Mouse (Mus musculus) gastrocnemius, adult 2 months (tissue): ENCODE data around the gene Zbtb21. TPM values are rescaled to one million over a fixed set of nuclear protein-coding genes. Genes with fewer than 3 reads are reported as not detected.

Experiments used
- DNase-seq: peaks from one replicate; pipeline ENCODE4 v3.0.0; 2022
- H3K27ac ChIP-seq: fragments of 200-600 bp; 2 replicates; pipeline ENCODE4 v1.8.1; 2022; ENCODE audit warnings: mild to moderate bottlenecking
- H3K4me3 ChIP-seq: fragments of 200-600 bp; 2 replicates; pipeline ENCODE4 v1.8.1; 2022; ENCODE audit warnings: mild to moderate bottlenecking, moderate library complexity
- CTCF ChIP-seq: fragments of 200-600 bp; IDR thresholded peaks from 2 replicates; pipeline ENCODE4 v1.8.1; 2022; ENCODE audit warnings: antibody characterized with exemption, mild to moderate bottlenecking, moderate library complexity
- intact Hi-C: fragments of 180-260 bp; cut with DNase I; formaldehyde crosslinking; loops from one replicate; pipeline ENCODE4 v1.15.1; 2025
- total RNA-seq, 2 experiments: library from RNA; stranded (reverse); gene quantifications; 2 replicates each; pipeline ENCODE4 v1.2.3; 2021

The Zbtb21 gene
- total RNA-seq, 2 experiments from 2014 or later = 7.4 to 9.1 TPM

DNA sequence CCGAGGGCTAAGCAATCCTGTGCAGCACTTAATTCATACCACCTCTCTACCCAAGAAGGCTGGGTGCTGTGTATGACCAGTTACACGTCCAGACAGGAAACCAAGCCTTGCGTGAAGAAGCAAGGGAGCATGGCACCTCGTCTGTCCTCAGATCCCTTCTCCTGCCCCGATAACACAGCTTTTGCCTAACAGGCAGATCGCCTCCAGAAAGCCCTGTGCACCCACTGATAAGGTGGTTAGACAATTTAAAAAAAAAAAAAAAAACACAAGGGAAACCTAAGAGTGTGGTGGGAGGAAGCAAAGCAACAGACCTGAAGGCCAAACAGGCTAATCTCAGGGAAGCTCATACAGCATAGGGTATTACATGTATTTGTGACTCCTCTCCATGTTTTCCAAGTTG is 54.9 kb downstream of the Zbtb21 start:
- TF ChIP-seq CTCF = no peak
- intact Hi-C loops = no loop called here
- no peak overlapping the region for H3K4me3 ChIP-seq
- no peak for DNase-seq
- 0 out of 2 replicates have a peak overlapping the region, but pooled peaks have one; percentile 50 for H3K27ac ChIP-seq

DNA sequence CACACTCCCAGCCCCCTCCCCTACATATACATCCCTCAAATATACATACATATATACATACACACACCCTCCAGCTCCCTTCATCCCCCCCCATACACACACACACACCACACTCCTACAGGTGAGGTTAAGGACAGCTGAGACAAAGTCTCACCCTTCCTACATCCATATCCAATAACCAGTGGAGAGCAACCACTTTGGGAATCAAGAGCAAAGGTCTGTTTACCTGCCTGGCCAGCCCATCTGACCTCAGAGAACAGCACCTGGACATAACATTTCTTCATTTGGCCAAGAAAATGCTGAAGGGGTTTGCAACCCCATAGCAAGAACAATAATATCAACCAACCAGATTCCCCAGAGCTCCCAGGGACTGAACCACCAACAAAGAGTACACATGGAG is 56.1 kb downstream of the Zbtb21 start:
- TF ChIP-seq CTCF = no peak
- no peak for DNase-seq
- H3K27ac ChIP-seq = peak overlapping the region; percentile 38

DNA sequence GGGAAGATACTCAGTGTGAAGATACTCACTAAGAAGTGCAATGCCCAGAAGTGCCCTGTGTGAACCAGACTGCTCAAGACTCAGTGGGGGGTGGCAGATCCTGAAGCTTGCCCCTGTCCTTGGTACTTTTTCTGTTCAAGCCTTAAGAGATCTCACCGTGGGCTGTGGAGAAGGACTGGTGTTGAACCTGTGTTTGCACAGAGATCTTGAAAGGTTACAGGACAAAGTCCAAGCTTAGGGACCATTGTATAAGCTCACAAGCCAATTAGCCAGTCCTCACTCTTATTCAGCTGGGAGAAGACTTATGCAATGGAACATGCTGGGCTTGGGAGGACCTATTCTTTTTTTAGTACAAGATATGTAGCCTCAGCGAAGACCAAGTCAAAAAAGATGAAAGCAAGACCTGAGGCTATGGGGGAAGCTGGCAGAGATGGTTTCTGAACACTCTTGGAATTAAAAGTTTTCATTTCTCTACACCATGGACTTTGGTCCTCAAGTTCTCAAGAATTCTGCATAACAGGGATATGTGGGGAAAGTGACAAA is 56.9 kb downstream of the Zbtb21 start:
- no peak for DNase-seq
- no peak for TF ChIP-seq CTCF
- intact Hi-C loops = no loop called here
- Histone ChIP-seq H3K27ac (peak overlapping the region; percentile 74), H3K4me3 (peak overlapping the region; percentile 26)

More for the DNA sequence above, 56.1 kb downstream of the Zbtb21 start:
- intact Hi-C loops = no loop called here
- peak overlapping the region; percentile 17; the same call in 1 of the 2 replicates for H3K4me3 ChIP-seq

DNA sequence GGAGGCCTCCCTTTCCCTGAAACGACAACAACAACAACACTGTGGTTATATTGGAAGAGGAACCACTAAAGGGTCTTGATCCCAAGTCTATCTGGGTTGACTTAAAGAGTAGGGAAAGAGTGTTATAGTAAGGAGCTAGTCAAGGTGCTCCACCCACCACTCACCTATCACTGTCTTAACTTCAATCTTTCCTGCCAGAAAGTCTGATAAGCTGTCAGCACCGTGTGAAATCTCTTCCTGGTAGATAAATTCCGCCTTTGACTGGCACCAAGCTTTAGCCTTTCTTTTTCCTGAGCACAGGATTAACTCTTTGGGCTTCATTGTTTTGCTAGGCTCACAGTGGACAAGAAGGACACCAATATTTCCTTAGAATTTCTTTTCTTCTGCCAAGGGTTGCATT is 58.4 kb downstream of the Zbtb21 start:
- Histone ChIP-seq H3K27ac (peak overlapping the region; percentile 74), H3K4me3 (no peak overlapping the region)
- intact Hi-C loops = no loop called here
- TF ChIP-seq CTCF = no peak
- DNase-seq = no peak

DNA sequence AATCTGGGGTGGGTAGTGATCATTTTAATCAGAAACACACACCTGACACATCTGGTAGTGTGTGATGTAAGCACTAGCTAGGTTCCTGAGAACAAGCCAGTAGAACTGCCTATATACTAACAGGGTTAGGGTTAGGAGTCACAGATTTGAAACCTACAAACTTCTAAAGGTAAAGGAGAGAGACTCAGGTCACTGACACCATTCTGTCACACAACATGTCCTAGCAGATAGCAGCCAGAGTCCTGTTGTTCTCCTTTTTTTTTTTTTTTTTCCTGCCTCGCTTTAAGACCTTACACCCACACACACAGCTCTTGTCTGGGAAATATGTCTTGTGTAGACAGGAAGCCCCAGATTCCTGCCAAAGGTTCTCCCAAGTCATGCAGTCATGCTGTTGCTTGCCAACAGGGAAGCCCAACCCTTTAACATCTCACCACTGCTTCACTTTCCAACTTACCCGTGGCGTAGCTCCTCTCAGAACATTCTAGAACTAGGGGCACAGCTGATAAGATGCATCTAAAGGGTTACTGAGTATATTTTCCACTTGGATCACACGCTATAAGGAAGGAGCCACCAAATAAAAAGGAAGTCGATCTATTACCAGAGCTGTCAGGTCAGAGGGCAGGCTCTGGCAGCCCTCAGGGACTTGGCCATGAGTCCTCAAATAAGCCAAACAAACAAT is 64.9 kb downstream of the Zbtb21 start:
- intact Hi-C loops = no loop called here
- peak overlapping the region; percentile 93 for H3K27ac ChIP-seq
- peak overlapping the region; percentile 56 for H3K4me3 ChIP-seq
- peak; percentile 69 for DNase-seq
- no peak for TF ChIP-seq CTCF

Other genes starting within 250 kb of the Zbtb21 start
- not detected for gene Ripk4, start 198.8 kb downstream of the Zbtb21 start, total RNA-seq
- 10 to 100 TPM in 1 of 2 experiments, 1 to 10 TPM in 1; 6.7 to 10.2 TPM for gene Prdm15, start 110.8 kb downstream of the Zbtb21 start, total RNA-seq
- 100 to 1,000 TPM; 203 to 277 TPM for gene C2cd2, start within 50 bp of the Zbtb21 start, total RNA-seq
- 1 to 10 TPM; 4.2 to 6.3 TPM for gene B230307C23Rik, start 34.7 kb upstream of the Zbtb21 start, total RNA-seq
- gene A630089N07Rik, start 119.8 kb upstream of the Zbtb21 start, total RNA-seq = 1 to 10 TPM; 2.8 TPM